Mouse (Mus musculus): ENCODE measurements around the gene Cebpg. TPM values are rescaled to one million over a fixed set of nuclear protein-coding genes. Genes with fewer than 3 reads are reported as not detected.

Gene Cebpg
- polyA plus RNA-seq, 2 experiments, result 9.2 to 14.7 TPM

DNA sequence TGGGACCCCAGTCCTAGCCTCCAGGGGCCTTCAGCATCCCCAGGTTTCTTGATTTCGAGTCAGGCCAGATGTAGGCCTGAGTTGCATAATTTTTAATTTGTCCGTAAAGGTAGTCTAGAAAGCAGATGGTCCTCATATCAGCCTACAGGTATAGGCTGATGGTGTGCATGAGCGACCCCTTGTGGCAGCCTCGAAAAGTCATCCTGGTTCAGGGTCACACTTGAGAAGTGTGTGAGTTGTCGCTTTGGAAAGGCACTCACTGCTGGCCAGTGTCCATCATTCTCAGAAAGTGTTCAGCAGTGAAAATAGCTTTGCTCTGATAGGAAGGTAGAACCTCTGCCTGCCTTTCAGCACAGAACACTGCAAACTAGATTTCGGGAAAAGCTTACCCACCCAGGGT, 55.5 kb downstream of the Cebpg start:
- H3K9me3 ChIP-seq (ENCODE audit: control insufficient read depth, low read length), result no peaks in the 10 kb centered on the region
- no peaks in the 10 kb centered on the region for H3K4me1 ChIP-seq (replicated peaks; ENCODE audit: control insufficient read depth in 2 of 2, insufficient read depth in 2 of 2, low read length in 1 of 2)
- WGBS (ENCODE audit: insufficient replicate concordance), result 30% methylated on average over 6 of the region's 6 CpGs
- no peak overlapping the region for H3K4me3 ChIP-seq (ENCODE audit: insufficient read depth in 1 of 2, low read depth in 2 of 2, low read length in 2 of 2)
- H3K4me2 ChIP-seq (ENCODE audit: low read depth), result no peak overlapping the region
- ATAC-seq (ENCODE audit: insufficient read depth) (no peak), DNase-seq (ENCODE audit: low read depth in 3 of 3, low spot score in 3 of 3) (peak; percentile 24 to 40 (median 24))
- H3K36me3 ChIP-seq (replicated peaks; ENCODE audit: control insufficient read depth, insufficient read depth, low read depth), result no peaks in the 10 kb centered on the region
- no peaks in the 10 kb centered on the region for H3K27me3 ChIP-seq (ENCODE audit: control insufficient read depth, insufficient read depth, low read length)
- TF ChIP-seq EP300 (IDR thresholded peaks at IDR 0.05; ENCODE audit: low read depth), result no peak
- peak; percentile 92 for TF ChIP-seq CTCF (IDR thresholded peaks at IDR 0.05; ENCODE audit: low read depth)
- H3K9ac ChIP-seq (replicated peaks), result no peak overlapping the region
- H3K27ac ChIP-seq, result no peak overlapping the region

Small RNA genes within 50 kb of the gene (microRNA-seq; reads per million reads assigned to microRNA genes)
- gene Gm25033, result not detected

Other genes with a start within 250 kb of the Cebpg start
- gene Chst8, start 243.9 kb downstream of the Cebpg start, polyA plus RNA-seq (2012; rRNA removed), result 0.25 and 0.26 TPM in 2 replicates
- 0.09 and 0.37 TPM in 2 replicates for gene Chst8, start 243.9 kb downstream of the Cebpg start, polyA plus RNA-seq (2014; fragmentation: Nextera tagmentation; extraction: Ambion mirVana)
- gene Pepd, start 144.2 kb downstream of the Cebpg start, polyA plus RNA-seq (2012; rRNA removed), result 31.7 and 43.0 TPM in 2 replicates
- 50.3 and 63.2 TPM in 2 replicates for gene Pepd, start 144.2 kb downstream of the Cebpg start, polyA plus RNA-seq (2014; fragmentation: Nextera tagmentation; extraction: Ambion mirVana)
- 15.0 and 18.2 TPM in 2 replicates for gene Cebpa, start 62.7 kb upstream of the Cebpg start, polyA plus RNA-seq (2012; rRNA removed)
- gene Cebpa, start 62.7 kb upstream of the Cebpg start, polyA plus RNA-seq (2014; fragmentation: Nextera tagmentation; extraction: Ambion mirVana), result 6.5 and 7.1 TPM in 2 replicates
- gene Slc7a10, start 129.8 kb upstream of the Cebpg start, polyA plus RNA-seq (2012; rRNA removed), result 0.22 and 0.27 TPM in 2 replicates
- gene Slc7a10, start 129.8 kb upstream of the Cebpg start, polyA plus RNA-seq (2014; fragmentation: Nextera tagmentation; extraction: Ambion mirVana), result 0.29 and 0.38 TPM in 2 replicates
- gene Lrp3, start 158.9 kb upstream of the Cebpg start, polyA plus RNA-seq (2012; rRNA removed), result 0.66 and 1.00 TPM in 2 replicates
- gene Lrp3, start 158.9 kb upstream of the Cebpg start, polyA plus RNA-seq (2014; fragmentation: Nextera tagmentation; extraction: Ambion mirVana), result 0.19 and 0.37 TPM in 2 replicates

All from liver, embryonic 14.5 days (tissue).